Mouse (Mus musculus) right cerebral cortex, postnatal 25 days (tissue): ENCODE measurements around the gene Gm20538.

Source experiments
- DNase-seq: peaks from one replicate; pipeline ENCODE4 v3.0.0; 2022

The Gm20538 gene

DNA sequence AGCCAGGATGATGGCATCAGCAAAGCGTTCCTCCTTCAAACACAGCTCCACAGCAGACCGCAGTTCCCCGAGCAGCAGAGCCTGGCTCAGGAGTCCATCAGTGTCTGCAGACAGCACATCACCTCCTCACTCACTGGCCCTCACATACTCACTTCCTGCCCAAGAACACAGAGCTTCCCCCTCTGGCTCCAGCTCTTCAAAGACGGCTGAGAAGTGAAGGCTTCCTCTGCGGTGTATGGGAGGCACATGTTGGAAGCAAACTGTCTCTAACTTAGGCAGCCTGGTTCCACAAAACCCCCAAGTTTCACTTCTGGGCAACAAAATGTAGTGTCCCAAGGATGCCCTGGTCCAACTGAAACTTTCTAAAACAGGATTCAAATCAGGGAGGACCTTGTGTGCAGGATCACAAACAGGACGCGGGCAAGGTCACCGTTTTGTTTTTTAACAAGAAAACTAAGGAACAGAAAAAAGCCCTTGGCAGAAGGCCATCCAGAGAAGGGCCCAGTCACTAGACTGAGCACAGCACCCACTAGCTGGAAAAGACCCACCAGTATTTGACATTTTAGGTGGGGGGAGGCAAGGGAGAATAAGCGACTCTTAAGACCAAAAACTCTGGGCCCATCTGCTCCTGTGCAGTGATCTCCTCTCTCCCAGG, 27.0 kb downstream of the Gm20538 start:
- DNase-seq: no peak

DNA sequence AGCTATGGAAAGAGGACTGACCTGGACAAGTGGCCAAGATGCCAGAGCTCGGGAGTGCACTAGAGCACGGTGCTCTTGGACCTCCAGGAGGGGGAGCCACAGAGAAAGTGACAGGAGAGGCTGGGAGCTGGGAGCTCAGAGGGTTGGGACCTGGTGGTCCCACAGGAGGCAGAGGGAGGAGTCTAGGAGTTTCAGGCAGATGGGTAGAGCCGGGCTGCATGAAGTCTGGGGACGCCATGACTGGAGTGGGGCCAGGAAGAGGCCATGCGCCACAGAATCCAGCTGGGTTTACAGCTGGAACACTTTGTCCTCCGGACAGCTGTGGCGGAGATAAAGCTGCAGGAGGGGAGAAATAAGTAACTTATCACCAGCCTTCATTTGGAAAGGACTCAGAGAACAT, 33.5 kb downstream of the Gm20538 start:
- DNase-seq: no peak

DNA sequence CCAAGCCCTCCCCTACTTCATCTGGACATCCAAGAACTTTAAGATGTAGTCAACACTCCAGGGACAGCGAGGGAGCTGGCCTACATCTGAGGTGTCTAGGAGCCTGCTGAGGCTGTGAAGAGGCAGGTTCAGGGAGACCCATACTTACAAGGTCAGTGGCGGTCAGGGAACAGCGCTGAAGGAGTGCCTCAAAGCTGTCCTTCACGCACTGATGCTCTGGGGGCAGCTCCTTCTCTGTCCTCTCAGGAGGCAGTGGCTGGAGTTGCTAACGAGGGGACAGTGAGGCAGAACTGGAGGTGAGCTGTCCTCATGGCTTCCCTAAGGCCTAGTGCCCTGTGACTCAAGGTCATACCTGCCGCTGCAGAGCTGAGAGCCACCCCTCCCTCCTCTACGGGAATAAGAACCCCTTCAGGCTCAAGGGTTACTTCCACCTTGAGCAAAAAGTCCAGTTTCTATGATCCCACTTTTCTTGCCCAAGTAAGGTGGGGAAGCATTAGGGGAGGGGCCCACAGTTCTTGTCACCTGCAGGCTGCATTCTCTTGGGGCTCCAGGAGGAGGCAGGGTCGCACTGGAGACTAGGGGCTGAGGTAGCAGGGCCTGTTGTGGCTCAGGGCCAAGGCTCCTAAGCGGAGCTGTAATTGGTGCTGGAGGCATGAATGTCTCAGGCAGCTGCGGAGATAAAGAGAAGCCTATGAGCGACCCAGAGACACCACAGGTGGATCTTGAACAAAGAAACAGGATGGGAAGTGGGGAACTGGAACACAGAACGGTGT, 34.4 kb downstream of the Gm20538 start:
- no peak for DNase-seq

DNA sequence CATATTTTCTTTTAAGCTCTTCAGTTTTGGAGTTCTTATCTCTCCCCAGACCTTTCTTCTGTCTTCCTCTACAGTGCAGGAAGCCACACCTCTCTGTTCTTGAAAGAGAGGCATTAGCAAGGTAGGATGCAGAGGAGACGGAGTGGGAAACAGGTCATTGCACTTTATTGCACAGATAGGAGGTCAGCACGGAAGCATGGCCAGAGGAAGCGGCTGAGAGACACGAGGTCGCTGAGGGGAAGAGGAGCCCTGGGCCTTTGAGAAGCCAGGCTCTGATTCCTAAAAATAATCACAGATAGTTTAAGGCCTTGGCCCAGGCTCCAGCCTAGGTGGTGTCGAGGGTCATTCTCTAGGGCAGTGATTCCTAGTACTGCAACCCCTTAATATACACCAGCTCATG, 36.9 kb downstream of the Gm20538 start:
- DNase-seq: no peak

DNA sequence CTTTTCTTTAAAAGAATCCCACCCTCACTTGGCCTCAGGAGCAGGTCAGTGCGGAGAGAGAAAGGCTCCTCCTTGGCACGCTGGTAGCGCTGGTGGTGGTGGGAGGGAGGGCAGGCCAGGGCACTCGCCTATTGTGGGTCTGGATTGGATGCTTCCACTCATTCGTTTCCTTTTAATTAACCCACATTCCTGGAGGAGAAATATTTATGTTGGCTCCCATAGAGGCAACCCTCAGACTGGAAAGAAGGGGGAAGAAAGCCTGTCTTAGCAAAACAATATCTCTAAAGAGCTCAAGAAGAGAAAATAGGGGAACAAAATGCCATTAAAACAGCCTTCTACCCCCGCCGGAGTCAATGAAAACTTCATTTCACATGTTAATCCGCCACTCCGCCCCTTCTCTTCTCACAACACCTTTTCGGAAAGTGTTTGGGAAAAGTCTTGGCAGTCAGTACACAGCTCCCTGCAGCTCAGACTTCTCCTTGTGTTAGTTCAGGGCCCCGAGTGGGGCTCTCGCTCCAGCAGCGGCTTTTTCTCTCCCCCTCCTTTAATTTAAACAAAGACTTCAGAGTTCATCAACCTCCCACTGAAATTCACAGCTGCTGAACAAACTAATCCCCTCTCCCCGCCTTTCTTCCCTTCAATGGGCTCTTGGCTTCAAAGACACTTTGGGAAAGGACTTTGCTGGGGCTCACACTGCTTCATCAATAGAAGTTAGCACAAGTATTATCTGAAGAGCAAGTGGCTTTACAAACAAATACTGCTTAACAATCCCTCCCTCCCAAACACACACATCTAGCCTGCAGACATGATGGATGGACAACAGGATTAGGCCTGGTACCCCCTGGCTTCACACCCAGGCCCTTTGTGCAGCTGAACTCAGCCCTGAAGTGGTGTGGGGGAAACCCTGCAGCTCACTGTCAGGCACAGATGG, 37.8 kb downstream of the Gm20538 start:
- no peak for DNase-seq

DNA sequence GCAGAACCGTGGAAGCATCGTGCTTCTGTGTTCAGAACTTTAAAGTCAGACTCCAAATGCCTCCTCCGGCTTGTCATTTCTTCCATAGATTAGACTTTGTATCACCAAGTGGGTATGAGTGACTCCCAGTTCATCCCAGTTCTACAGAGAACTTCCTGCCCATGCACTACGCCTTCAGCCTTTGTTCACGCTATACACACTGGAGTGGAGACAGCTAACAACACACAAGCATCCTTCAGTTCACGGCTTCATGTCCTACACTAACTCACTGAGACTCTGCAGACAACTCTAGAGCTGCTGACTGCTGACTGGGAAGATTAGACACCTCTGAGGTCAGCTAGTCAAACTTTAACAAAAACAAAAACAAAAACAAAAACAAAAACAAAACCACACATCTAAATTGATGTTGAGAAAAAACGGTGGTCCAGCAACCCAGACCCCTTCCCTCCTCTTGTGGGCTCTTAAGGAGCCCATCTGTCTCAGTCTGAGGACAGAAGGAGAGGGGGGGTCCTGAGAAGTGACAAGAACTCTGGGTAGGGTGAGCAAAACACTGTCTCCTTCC, 38.6 kb downstream of the Gm20538 start:
- no peak for DNase-seq

DNA sequence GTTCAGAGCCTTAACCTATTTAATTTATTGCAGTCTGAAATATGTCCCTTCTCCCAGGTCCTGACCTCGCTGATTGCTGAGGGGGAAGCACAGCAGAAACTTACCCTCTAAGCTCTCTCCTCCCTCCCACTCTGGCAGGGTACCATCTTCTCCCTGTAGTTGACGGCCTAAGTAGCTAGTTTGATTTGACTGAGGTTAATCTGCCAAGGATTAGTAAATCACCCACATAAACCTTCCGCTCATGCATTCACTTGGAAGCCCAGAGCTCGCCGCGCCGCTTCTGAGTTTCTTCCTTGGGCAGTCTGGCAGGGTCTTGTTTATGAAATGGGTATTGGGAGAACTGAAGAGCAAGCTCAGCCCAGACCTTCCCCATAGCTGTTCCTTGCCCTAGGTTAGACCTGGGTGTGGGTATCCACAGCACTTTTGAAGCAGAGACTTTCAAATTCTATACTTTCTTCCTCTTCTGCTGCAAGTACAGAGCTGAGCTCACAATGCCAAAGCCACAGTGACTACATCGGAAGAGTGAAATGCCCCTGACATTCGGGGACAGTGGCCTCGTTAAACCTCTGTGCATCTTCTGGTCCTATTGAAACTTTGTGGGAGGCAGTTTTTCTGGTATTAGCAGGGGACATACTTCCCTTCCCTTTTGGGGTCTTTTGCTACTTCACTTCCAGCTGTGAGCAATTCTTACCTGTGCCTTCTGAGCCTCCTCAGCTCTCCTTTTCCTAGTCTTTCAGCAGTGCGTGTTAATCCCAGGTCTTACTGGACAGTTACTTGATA, 39.4 kb downstream of the Gm20538 start:
- DNase-seq: no peak

DNA sequence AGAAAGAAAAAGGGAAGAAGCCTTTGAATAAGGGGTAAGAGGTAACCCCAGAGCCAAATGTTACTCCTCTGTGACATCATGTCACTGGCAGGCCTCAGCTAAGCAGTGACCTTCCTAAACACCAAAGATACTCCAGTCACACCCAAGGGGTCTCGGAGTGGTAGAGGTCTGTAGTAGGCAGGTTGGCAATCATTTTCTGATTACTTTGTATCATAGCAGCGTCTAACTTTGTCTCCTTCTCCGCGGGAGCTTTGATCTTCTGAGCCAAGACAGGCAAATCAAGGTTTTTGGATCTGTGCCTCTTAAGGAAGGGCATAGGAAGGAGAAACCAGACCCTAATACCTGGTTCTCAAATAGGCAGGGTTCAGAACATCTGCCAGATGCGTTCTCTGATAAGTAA, 40.0 kb downstream of the Gm20538 start:
- DNase-seq: no peak

DNA sequence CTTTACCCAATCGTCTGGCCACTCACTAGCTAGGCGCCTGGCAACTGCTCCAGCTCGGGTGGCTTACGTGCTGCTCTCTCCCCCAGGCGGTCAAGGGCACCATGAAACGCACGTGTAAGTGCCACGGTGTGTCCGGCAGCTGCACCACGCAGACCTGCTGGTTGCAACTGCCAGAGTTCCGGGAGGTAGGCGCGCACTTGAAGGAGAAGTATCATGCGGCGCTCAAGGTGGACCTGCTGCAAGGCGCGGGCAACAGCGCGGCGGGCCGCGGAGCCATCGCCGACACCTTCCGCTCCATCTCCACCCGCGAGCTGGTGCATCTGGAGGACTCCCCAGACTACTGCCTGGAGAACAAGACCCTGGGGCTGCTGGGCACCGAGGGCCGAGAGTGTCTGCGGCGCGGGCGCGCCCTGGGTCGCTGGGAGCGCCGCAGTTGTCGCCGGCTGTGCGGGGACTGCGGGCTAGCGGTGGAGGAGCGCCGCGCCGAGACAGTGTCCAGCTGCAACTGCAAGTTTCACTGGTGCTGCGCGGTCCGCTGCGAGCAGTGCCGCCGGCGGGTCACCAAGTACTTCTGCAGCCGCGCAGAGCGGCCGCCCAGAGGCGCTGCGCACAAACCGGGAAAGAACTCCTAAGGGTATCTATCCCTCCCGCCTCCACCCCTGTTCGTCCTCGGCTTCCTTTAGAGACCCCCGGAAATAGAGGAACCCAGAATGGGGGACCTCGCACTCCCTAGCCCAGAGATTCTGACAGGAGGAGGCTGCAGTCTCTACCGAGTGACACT, 41.0 kb downstream of the Gm20538 start:
- peak; percentile 17 for DNase-seq

DNA sequence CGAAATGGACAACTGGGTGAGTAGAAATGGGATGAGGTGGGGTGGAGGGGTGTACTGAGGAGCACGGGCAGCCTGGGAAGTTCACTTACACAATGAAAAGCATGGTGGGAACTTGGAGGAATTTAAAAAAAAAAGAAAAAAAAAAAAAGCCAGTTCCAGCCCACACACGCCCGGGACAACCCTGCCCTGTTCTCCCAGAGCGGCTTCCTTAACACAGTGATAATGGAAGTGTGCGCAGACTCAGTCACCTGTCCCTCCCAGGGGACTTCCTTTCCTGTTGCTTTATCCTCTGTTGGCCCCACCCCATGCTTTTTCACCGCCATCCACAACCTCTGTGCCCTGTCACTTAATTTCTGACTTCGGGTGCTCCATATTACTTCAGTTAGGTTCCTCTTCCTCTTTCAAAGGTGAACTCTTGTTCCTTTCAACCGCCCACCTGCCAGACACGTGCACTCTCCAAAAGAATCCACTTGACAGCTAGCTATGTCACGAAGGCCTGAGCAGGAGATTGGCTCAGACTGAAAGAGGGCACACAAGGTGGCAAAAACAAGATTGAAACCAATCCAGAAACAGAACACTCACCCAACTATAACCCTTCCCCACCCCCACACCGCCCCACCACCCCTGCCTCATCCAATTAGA, 42.0 kb downstream of the Gm20538 start:
- no peak for DNase-seq

DNA sequence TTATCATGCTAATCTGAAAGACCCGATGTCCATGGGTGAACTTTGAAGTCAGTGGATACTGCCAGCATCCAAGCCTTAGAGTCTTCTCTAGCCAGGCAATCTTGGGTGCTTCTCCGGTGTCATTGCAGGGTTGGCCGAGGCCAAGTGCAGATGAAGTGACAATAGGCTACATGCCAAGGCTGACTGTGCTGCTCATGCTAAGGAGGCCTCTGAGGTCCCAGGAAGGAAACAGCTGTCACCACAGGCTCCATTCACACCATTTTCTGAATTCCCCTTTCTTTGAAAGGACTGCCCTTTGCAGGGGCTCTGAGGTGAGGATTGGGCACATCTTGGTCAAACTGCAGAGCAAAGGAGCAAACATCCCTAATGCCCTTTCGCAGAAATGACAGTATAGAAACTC, 49.9 kb downstream of the Gm20538 start:
- no peak for DNase-seq

DNA sequence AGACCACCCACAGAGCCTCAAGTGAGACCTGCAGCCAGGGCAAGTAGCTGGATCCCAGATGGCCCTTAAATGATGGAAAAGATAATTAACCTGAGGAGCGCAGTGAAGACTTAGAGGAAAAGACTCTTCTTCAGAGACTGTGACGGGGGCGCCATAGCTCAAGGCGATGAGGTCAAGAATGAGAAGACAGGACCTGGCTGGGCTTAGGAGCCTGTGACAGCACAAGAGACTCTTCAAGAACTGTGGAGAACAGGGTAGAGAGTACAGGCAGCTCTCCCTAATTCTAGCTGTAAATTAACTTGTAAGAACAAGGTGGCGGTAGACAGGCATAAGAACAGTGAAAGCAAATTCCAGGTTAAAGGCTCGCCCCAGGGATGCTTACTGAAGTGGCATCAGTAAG, 50.7 kb downstream of the Gm20538 start:
- no peak for DNase-seq

DNA sequence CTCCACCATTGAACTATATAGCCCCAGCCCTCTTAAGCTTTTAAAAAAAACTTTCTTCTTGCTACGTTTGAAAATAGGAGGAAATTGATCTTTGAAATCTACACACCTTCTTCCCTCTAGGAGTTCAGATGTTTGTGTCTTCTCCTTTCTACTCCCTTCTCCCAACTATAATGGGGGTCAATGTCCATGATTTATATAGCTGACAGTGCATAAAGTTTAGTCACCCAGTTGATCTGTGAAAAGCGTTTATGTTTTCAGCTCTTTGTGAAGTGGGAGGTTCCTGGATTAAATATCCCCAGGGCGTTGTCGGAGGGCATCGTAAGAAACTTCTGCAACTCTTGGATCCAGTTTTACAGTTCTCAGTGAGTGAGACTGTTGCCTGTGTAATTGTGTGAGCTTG, 52.4 kb downstream of the Gm20538 start:
- DNase-seq: no peak

DNA sequence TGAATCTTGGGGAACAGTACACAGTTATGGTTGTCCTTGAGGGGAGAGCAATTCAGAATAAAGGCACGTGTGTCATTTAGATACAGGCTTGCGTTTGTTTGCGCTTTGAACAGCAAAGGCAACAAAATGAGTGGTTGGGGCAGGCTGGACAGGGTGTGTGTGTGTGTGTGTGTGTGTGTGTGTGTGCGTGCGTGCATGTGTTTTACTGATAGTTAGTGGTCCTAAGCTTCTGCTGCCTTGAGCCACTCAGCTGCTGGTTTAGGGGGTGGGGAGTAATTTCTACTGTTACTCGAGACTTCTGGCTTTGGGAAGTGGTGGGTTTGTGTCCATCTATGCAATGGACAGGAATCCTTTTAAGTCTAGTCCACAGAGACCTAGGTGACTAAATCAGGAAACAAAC, 53.7 kb downstream of the Gm20538 start:
- no peak for DNase-seq

DNA sequence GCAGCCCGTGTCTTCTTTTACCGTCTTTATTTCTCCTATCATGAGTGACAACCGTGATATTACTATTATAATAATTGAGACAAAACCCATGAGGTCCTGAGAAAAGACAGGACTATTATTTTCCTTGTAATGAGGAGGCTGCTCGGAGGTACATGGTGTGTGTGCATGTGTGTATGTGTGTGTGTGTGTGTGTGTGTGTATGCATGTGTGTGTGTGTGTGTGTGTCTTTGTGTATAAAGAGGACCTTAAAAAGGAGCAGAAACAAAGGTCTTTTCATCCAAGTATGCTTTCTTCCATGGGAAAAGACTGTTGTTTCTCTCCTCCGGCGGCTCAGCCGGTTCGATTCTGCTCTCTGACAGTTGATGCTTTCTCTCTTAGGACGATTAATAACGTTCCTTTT, 55.7 kb downstream of the Gm20538 start:
- DNase-seq: no peak

DNA sequence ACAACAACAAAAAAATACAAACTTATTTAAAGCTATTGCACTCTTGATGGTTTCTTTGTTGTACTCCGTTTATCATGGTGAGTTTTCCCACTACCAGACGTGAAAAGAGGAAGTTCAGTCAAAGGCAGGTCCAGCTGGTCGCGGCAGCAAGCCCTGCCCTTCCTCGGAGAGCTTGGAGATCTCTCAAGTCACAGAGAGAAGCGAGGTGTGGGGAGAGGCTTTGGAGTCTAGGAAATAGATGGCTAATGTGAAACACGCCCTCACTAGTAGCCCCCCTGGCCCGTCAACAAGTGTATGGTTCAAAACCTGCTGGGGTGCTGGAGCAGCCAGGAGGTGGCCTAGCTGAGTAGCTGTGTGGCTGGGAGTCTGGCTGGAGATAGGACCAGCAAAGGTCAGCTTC, 56.1 kb downstream of the Gm20538 start:
- DNase-seq: no peak
